Mouse (Mus musculus): ENCODE results near the gene Pard3b. TPM values are rescaled to one million over a fixed set of nuclear protein-coding genes. Genes with fewer than 3 reads are reported as not detected.

Pard3b gene
- not detected in 2 replicates for polyA plus RNA-seq (2012)

- no peak for TF ChIP-seq GATA1 (IDR thresholded peaks at IDR 0.05; ENCODE audit: low read length)
These were observed at the start of gene Pard3b for GRCm38 (mm10) chr1:61638347-61639111. Pard3b (plus strand) TSS chr1:61638824.

GRCm38 (mm10) chr1:61616176-61616575, 22.4 kb upstream of the Pard3b start:
- no peak for TF ChIP-seq GATA1 (IDR thresholded peaks at IDR 0.05; ENCODE audit: low read length)

- TF ChIP-seq GATA1 (IDR thresholded peaks at IDR 0.05; ENCODE audit: low read length), result no peak
These were observed 18.0 kb upstream of the Pard3b start for GRCm38 (mm10) chr1:61620651-61621050.

- TF ChIP-seq GATA1 (IDR thresholded peaks at IDR 0.05; ENCODE audit: low read length), result no peak
These were observed 8.8 kb upstream of the Pard3b start for GRCm38 (mm10) chr1:61629857-61630256.

GRCm38 (mm10) chr1:61639114-61640093, 780 bp downstream of the Pard3b start:
- no peak for TF ChIP-seq GATA1 (IDR thresholded peaks at IDR 0.05; ENCODE audit: low read length)

- TF ChIP-seq GATA1 (IDR thresholded peaks at IDR 0.05; ENCODE audit: low read length), result no peak
These were observed 3.3 kb downstream of the Pard3b start for GRCm38 (mm10) chr1:61641880-61642279.

- TF ChIP-seq GATA1 (IDR thresholded peaks at IDR 0.05; ENCODE audit: low read length), result no peak
These were observed 6.4 kb downstream of the Pard3b start for GRCm38 (mm10) chr1:61645062-61645461.

- no peak for TF ChIP-seq GATA1 (IDR thresholded peaks at IDR 0.05; ENCODE audit: low read length)
These were observed 11.3 kb downstream of the Pard3b start for GRCm38 (mm10) chr1:61649964-61650363.

GRCm38 (mm10) chr1:61651454-61652271, 13.0 kb downstream of the Pard3b start:
- no peak for TF ChIP-seq GATA1 (IDR thresholded peaks at IDR 0.05; ENCODE audit: low read length)

- no peak for TF ChIP-seq GATA1 (IDR thresholded peaks at IDR 0.05; ENCODE audit: low read length)
These were observed 19.1 kb downstream of the Pard3b start for GRCm38 (mm10) chr1:61657760-61658159.

GRCm38 (mm10) chr1:61659931-61660330, 21.3 kb downstream of the Pard3b start:
- TF ChIP-seq GATA1 (IDR thresholded peaks at IDR 0.05; ENCODE audit: low read length), result no peak

- TF ChIP-seq GATA1 (IDR thresholded peaks at IDR 0.05; ENCODE audit: low read length), result no peak
These were observed 46.7 kb downstream of the Pard3b start for GRCm38 (mm10) chr1:61685221-61685814.

GRCm38 (mm10) chr1:61685921-61686320, 47.3 kb downstream of the Pard3b start:
- no peak for TF ChIP-seq GATA1 (IDR thresholded peaks at IDR 0.05; ENCODE audit: low read length)

- TF ChIP-seq GATA1 (IDR thresholded peaks at IDR 0.05; ENCODE audit: low read length), result no peak
These were observed 49.7 kb downstream of the Pard3b start for GRCm38 (mm10) chr1:61688301-61688700.

Measured in G1E-ER4 (cell line).